Mouse (Mus musculus) retina, adult 2 months (tissue): ENCODE results near the gene Sumo1.

ENCODE experiments used
- DNase-seq: peaks from one replicate; pipeline ENCODE4 v3.0.0-alpha.2; 2012; ENCODE audit warnings: low read depth, low spot score

Sumo1 gene

GRCm38 (mm10) chr1:59550996-59551395, 119.6 kb downstream of the Sumo1 start:
- no peak for DNase-seq

- no peak for DNase-seq
Observed at GRCm38 (mm10) chr1:59550227-59550626, 120.4 kb downstream of the Sumo1 start.

DNA sequence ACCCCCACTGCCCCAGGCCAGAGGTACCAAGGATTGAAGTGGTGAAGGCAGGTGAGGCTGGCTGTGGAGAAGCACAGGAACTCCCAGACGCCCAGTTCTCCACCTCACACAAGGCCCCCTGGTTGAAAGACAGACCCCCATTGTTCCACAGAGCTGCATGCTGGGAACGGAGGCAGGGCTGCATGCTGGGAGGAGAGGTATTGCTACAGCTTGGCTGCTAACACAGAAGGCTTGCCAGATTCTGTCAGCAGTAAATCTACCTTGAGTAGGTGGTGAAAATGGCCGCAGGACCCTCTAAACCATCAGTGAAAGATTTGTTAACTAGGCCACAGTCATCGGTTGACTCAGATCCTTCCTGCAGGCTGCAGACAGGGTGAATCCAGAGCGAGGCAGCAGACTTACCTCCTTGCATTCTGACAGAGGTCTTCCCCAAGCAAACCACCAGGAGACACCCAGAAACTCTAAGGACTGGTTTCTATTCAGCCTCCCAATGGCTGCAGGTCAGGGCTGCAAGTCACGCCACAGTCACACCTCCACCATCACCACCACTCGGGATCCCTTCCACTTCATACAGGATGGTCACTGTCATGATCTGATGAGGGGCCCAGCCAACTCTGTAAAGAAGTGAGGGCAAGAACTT, 121.5 kb downstream of the Sumo1 start:
- DNase-seq, result no peak

- no peak for DNase-seq
Observed at GRCm38 (mm10) chr1:59548486-59548885, 122.1 kb downstream of the Sumo1 start.

DNA sequence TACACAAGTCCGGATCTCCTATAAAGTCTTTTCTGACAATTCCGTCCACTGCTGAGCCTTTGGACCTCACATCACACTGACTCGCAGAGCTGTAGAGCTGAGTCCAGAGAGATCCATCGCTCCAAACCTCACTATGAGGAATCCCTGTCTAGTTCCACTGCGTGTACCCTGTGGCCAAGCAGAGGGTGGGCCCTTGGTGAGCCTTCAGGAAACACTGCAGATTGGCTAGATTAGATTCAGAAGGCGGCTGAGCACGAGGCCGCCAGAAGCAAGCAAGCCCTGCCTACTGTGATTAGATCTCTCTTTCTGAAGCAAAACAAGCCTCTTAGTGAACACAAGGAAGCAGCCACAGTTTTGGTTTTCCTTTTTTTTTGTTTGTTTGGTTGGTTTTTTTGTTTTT, 126.7 kb downstream of the Sumo1 start:
- no peak for DNase-seq

DNA sequence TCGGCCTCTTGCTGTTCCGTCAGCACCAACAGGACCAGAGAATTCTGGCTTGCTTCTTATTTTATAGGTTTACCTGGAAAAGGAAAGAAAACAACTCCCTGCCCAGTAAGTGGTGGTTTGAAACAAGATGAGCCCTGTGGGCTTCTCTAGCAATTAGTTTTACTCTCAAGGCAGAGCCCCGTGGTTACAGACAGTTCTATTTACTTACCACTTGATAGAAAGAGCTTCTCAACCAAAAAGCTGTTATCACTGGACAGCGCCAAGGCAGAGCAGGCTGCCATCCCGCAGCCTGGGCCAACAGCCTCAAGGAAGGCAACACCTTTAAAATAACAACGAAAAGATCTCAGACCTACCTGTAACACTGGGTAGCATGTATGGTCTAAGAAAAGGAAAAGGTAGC, 128.4 kb downstream of the Sumo1 start:
- no peak for DNase-seq

DNA sequence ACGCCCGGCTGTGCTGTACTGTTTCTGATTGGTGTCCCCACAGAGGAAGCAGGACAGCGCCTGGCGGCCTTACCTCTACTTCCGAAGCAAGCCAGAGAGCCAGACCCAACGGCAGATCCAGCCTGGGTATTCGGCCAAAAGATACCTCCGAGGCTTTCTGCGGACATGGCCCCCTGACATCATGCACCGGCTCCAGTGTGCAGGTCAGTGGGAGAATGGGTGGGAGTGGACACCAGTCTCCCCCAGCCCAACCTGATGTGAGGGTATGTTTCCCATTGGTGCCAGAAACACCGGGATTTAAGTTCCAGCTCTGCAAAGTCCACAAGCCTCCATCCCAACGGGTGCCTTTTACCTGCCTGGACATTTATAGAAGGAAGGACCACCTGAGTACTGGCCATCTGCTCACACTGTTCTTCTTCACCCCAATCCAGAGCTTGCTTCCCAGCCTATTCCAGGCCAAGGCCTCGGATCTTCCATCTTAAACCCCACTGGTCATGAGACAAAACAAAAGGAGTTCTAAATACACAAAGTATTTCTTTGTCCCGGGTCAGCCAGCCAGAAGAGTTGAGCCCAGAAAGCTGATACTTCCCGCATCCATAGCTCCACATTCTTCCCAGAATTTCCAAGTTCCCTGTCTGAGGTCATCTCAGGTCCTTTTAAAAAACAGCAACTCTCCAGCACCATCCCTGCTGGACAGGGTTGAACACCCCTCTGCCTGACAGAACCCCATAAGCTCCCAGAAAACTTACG, 129.2 kb downstream of the Sumo1 start:
- DNase-seq, result no peak

GRCm38 (mm10) chr1:59540537-59541148, 130.0 kb downstream of the Sumo1 start:
- no peak for DNase-seq

DNA sequence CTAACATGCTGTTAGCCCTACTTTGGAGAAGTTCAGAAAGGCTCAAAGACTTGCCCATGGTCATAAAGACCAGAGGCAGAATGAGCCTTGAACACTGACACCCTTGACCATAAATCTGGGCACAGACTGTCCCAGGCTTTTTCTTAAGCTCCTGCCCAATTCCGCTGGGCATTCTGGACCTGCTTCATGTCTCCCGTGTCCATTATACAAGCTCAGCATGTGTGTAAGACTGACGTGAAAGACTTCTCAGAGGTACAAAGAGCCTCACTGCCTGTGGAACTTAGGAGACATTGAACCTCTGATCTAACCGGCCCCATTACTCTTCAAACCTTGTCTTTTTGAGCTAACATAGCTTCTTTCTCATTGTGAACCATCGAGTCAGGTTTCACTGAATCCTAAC, 132.3 kb downstream of the Sumo1 start:
- DNase-seq, result no peak
